Mouse (Mus musculus) hindbrain, postnatal 0 days (tissue): ENCODE results near the gene Spice1. TPM values are rescaled to one million over a fixed set of nuclear protein-coding genes. Genes with fewer than 3 reads are reported as not detected.
A peak's percentile ranks its signal among the peaks of the same experiment; 100 is the strongest.

Experiments
- ATAC-seq: fragments of 200-750 bp; cut with Nextera tagmentation; 2 replicates; pipeline ENCODE4 v1.8.0; 2017; ENCODE audit warnings: mild to moderate bottlenecking, moderate TSS enrichment, moderate library complexity
- DNase-seq: peaks from one replicate; pipeline ENCODE4 v3.0.0-alpha.2; 2015; ENCODE audit warnings: low spot score
- H3K27ac ChIP-seq: fragments of 300-500 bp; sonication (generic); 2 replicates; pipeline ENCODE4 v1.5.1; 2014; ENCODE audit warnings: mild to moderate bottlenecking
- H3K27me3 ChIP-seq: fragments of 300-500 bp; sonication (generic); 2 replicates; pipeline ENCODE4 v1.6.1; 2014; ENCODE audit warnings: low read length, mixed read lengths; ENCODE audit not compliant: insufficient read depth
- H3K36me3 ChIP-seq: fragments of 300-500 bp; sonication (generic); 2 replicates; pipeline ENCODE4 v1.6.1; 2014; ENCODE audit warnings: low read length, mixed read lengths; ENCODE audit not compliant: insufficient read depth
- H3K4me1 ChIP-seq: fragments of 300-500 bp; sonication (generic); 2 replicates; pipeline ENCODE4 v1.6.1; 2014; ENCODE audit warnings: antibody characterized with exemption, low read length, mixed read lengths; ENCODE audit not compliant: insufficient read depth
- H3K4me2 ChIP-seq: fragments of 300-500 bp; sonication (generic); 2 replicates; pipeline ENCODE4 v1.6.1; 2014; ENCODE audit warnings: low read depth, mild to moderate bottlenecking, low read length, moderate library complexity, mixed read lengths
- H3K4me3 ChIP-seq: fragments of 300-500 bp; sonication (generic); 2 replicates; pipeline ENCODE4 v1.5.1; 2014; ENCODE audit warnings: low read length
- H3K9ac ChIP-seq: fragments of 300-500 bp; sonication (generic); replicated peaks from 2 replicates; pipeline ENCODE4 v1.6.1; 2014; ENCODE audit warnings: mild to moderate bottlenecking, low read length, moderate library complexity, mixed read lengths
- H3K9me3 ChIP-seq: fragments of 300-500 bp; sonication (generic); 2 replicates; pipeline ENCODE4 v1.6.1; 2016; ENCODE audit warnings: low read length, mixed read lengths
- CTCF ChIP-seq: IDR thresholded peaks from 2 replicates; pipeline ENCODE4 v1.5.1; 2016; ENCODE audit warnings: antibody characterized with exemption, control low read depth, low read depth
- WGBS: fragments of 180-500 bp; shearing (Covaris S2); extraction: QIAGEN DNeasy Blood & Tissue Kit; methylation state at CpG from one replicate; pipeline ENCODE4 v1.1.7; 2014; 5-methylcytosine and 5-hydroxymethylcytosine counted together
- polyA plus RNA-seq: library from polyadenylated mRNA; unstranded; fragments of >200 nt; fragmentation: Nextera tagmentation; extraction: Ambion mirVana; gene quantifications from 2 replicates; pipeline ENCODE4 v1.2.1, GENCODE M21; 2015
- total RNA-seq: library from RNA; depleted of rRNA; stranded (reverse); fragments of >200 nt; gene quantifications from 2 replicates; pipeline ENCODE4 v1.2.3, GENCODE M21; 2014

The Spice1 gene
- total and polyA plus RNA-seq, 2 experiments from 2014 or later = 9.0 to 9.7 TPM

GRCm38 (mm10) chr16:44332861-44333284 lies 14.0 kb upstream of the Spice1 start, which contains the start of gene Sidt1:
Gene Sidt1, minus strand, starts transcription at chr16:44333196.
- no peaks in the 10 kb centered on the region for H3K4me1 ChIP-seq
- H3K9me3 ChIP-seq = no peaks in the 10 kb centered on the region
- 5% methylated on average over 15 of the region's 15 CpGs for WGBS
- ATAC-seq (peak; percentile 22; the same call in 1 of the 2 replicates), DNase-seq (peak; percentile 25)
- peak within 1 kb of the TSS; percentile 98 for H3K4me2 ChIP-seq
- no peaks in the 10 kb centered on the region for H3K27me3 ChIP-seq
- H3K9ac ChIP-seq = peak within 1 kb of the TSS; percentile 75
- no peak for TF ChIP-seq CTCF
- H3K36me3 ChIP-seq = no peaks in the 10 kb centered on the region
- peak within 1 kb of the TSS; percentile 68; the same call in 1 of the 2 replicates for H3K27ac ChIP-seq
- H3K4me3 ChIP-seq = peak within 1 kb of the TSS; percentile 64

- no peak for ATAC-seq
- no peaks in the 10 kb centered on the region for H3K9me3 ChIP-seq
- TF ChIP-seq CTCF = no peak
Measured at GRCm38 (mm10) chr16:44337541-44337940, 9.4 kb upstream of the Spice1 start.

GRCm38 (mm10) chr16:44349801-44350397 lies 3.0 kb downstream of the Spice1 start:
- ATAC-seq (no peak), DNase-seq (no peak)
- 95% methylated on average over 4 of the region's 4 CpGs for WGBS
- H3K4me1 ChIP-seq = no peaks in the 10 kb centered on the region
- no peak for TF ChIP-seq CTCF
- H3K9me3 ChIP-seq = no peaks in the 10 kb centered on the region
- H3K4me2 ChIP-seq = no peak overlapping the region
- no peaks in the 10 kb centered on the region for H3K36me3 ChIP-seq
- no peaks in the 10 kb centered on the region for H3K27me3 ChIP-seq
- no peak overlapping the region for H3K4me3 ChIP-seq
- H3K27ac ChIP-seq = no peak overlapping the region
- no peak overlapping the region for H3K9ac ChIP-seq

More at GRCm38 (mm10) chr16:44337541-44337940, 9.4 kb upstream of the Spice1 start:
- Histone ChIP-seq H3K27me3 (no peaks in the 10 kb centered on the region), H3K36me3 (no peaks in the 10 kb centered on the region), H3K4me3 (no peak overlapping the region), H3K4me1 (no peaks in the 10 kb centered on the region), H3K27ac (no peak overlapping the region), H3K4me2 (no peak overlapping the region), H3K9ac (no peak overlapping the region)
- DNase-seq = no peak

- Histone ChIP-seq H3K9me3 (no peaks in the 10 kb centered on the region), H3K27ac (no peak overlapping the region), H3K36me3 (no peaks in the 10 kb centered on the region), H3K4me3 (no peak overlapping the region), H3K4me2 (no peak overlapping the region), H3K27me3 (no peaks in the 10 kb centered on the region), H3K9ac (no peak overlapping the region), H3K4me1 (no peaks in the 10 kb centered on the region)
- no peak for ATAC-seq
- DNase-seq = no peak
- 84% methylated on average over 7 of the region's 7 CpGs for WGBS
- no peak for TF ChIP-seq CTCF
Measured at GRCm38 (mm10) chr16:44356291-44356690, 9.4 kb downstream of the Spice1 start.

GRCm38 (mm10) chr16:44357571-44358268 lies 10.8 kb downstream of the Spice1 start:
- TF ChIP-seq CTCF = no peak
- DNase-seq (no peak), ATAC-seq (no peak; the same call in 1 of the 2 replicates)
- WGBS = 77% methylated on average over 4 of the region's 4 CpGs
- Histone ChIP-seq H3K27me3 (no peaks in the 10 kb centered on the region), H3K9ac (no peak overlapping the region), H3K9me3 (no peaks in the 10 kb centered on the region), H3K4me2 (no peak overlapping the region), H3K36me3 (no peaks in the 10 kb centered on the region), H3K4me1 (no peaks in the 10 kb centered on the region), H3K4me3 (no peak overlapping the region), H3K27ac (no peak overlapping the region)

GRCm38 (mm10) chr16:44361921-44362890 lies 15.3 kb downstream of the Spice1 start:
- no peak overlapping the region for H3K4me2 ChIP-seq
- 87% methylated on average over 10 of the region's 10 CpGs for whole genome bisulfite sequencing
- no peak overlapping the region for H3K4me3 ChIP-seq
- H3K36me3 ChIP-seq = no peaks in the 10 kb centered on the region
- no peaks in the 10 kb centered on the region for H3K4me1 ChIP-seq
- DNase-seq (peak; percentile 71), ATAC-seq (no peak)
- H3K9me3 ChIP-seq = no peaks in the 10 kb centered on the region
- no peak overlapping the region for H3K27ac ChIP-seq
- H3K9ac ChIP-seq = no peak overlapping the region
- no peaks in the 10 kb centered on the region for H3K27me3 ChIP-seq
- TF ChIP-seq CTCF = peak; percentile 82
